Mouse (Mus musculus) limb, embryonic 10.5 days (tissue): ENCODE data around the gene Srgap2. TPM values are rescaled to one million over a fixed set of nuclear protein-coding genes. Genes with fewer than 3 reads are reported as not detected.

Experiments
- DNase-seq: peaks from one replicate; pipeline ENCODE4 v3.0.0-alpha.2; 2017; ENCODE audit warnings: low spot score
- H3K27ac ChIP-seq: fragments of 300-500 bp; sonication (generic); 2 replicates; pipeline ENCODE4 v1.5.1; 2016; ENCODE audit warnings: mild to moderate bottlenecking
- H3K27me3 ChIP-seq: fragments of 300-500 bp; sonication (generic); 2 replicates; pipeline ENCODE4 v1.6.1; 2016; ENCODE audit warnings: low read depth, mild to moderate bottlenecking; ENCODE audit not compliant: poor library complexity, severe bottlenecking
- H3K36me3 ChIP-seq: fragments of 300-500 bp; sonication (generic); 2 replicates; pipeline ENCODE4 v1.6.1; 2016; ENCODE audit warnings: mild to moderate bottlenecking, moderate library complexity
- H3K4me1 ChIP-seq: fragments of 300-500 bp; sonication (generic); 2 replicates; pipeline ENCODE4 v1.6.1; 2016
- H3K4me3 ChIP-seq: fragments of 300-500 bp; sonication (generic); 2 replicates; pipeline ENCODE4 v1.5.1; 2016; ENCODE audit warnings: mild to moderate bottlenecking, moderate library complexity
- H3K9me3 ChIP-seq: fragments of 300-500 bp; sonication (generic); replicated peaks from 2 replicates; pipeline ENCODE4 v1.6.1; 2016; ENCODE audit warnings: mild to moderate bottlenecking
- WGBS: fragments of 180-500 bp; shearing (Covaris S2); methylation state at CpG from one replicate; pipeline ENCODE4 v1.1.7; 2016; 5-methylcytosine and 5-hydroxymethylcytosine counted together
- polyA plus RNA-seq: library from polyadenylated mRNA; unstranded; fragments of >200 nt; fragmentation: Nextera tagmentation; extraction: Ambion mirVana; gene quantifications from 2 replicates; pipeline ENCODE4 v1.2.1, GENCODE M21; 2016

The Srgap2 gene
- polyA plus RNA-seq, 1 experiment from 2014 or later = 17.2 TPM

DNA sequence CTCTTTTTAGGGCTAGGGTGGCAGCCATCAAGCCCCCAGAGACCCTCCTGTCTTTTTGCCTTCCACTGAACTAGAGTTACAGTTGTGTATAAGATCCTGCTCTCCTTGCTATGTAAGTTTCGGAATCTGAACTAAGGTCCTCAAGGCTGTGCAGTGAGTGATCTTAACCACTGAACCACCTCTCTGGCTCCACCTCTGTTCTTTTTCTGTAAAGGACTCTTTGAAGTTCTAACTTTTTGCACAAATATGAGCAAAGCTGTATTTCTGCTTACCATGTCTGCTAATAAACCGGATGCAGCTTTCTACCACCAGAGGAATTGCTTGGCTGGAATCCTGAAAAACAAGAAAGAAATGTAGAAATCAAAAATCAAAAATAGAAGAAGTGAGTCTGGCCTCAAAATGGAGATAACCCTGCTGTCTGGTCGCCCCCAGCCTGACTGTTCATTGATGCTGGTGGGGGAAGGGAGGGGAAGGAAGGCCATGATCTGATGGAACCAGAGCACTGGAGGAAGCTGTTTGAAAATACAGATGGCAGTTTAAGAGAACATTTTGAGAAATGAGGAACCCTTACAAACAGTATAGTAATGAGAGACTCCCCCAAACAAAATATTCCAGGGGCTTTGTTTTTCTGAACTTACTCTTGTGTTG lies 202.2 kb downstream of the Srgap2 start:
- H3K4me1 ChIP-seq = no peaks in the 10 kb centered on the region
- 86% methylated on average over 3 of the region's 3 CpGs for WGBS
- DNase-seq = no peak
- no peak overlapping the region for H3K27ac ChIP-seq
- no peaks in the 10 kb centered on the region for H3K9me3 ChIP-seq
- peaks cover 58% of the 10 kb centered on the region for H3K36me3 ChIP-seq
- no peaks in the 10 kb centered on the region for H3K27me3 ChIP-seq
- no peak overlapping the region for H3K4me3 ChIP-seq

- WGBS = 91% methylated on average over 3 of the region's 3 CpGs
- H3K36me3 ChIP-seq = peaks cover 70% of the 10 kb centered on the region
- no peak for DNase-seq
Measured at GRCm38 (mm10) chr1:131319598-131320330, 207.4 kb downstream of the Srgap2 start.

DNA sequence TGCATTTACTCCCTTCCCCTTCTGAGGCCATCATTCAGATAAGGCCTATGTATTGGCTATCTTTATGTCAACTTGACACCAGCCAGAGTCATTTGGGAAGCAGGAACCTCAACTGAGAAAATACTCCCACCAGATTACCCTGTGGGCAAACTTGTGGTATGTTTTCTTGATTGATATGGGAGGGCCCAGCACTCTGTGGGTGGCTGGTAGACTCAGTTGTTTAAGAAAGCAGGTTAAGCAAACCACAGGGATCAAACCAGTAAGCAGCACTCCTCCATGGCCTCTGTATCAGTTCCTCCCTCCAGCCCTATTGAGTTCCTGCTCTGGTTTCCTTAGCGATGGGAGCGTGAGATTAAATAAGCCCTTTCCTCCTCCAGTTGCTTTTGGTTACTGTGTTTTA lies 208.8 kb downstream of the Srgap2 start:
- H3K27me3 ChIP-seq = no peaks in the 10 kb centered on the region
- peaks cover 75% of the 10 kb centered on the region for H3K36me3 ChIP-seq
- H3K27ac ChIP-seq = no peak overlapping the region
- no peaks in the 10 kb centered on the region for H3K9me3 ChIP-seq
- H3K4me3 ChIP-seq = no peak overlapping the region
- whole genome bisulfite sequencing = 92% methylated on average over 2 of the region's 2 CpGs
- H3K4me1 ChIP-seq = no peaks in the 10 kb centered on the region
- DNase-seq = no peak

More at GRCm38 (mm10) chr1:131319598-131320330, 207.4 kb downstream of the Srgap2 start:
- H3K27ac ChIP-seq = no peak overlapping the region
- no peaks in the 10 kb centered on the region for H3K27me3 ChIP-seq
- no peak overlapping the region for H3K4me3 ChIP-seq
- H3K4me1 ChIP-seq = no peaks in the 10 kb centered on the region
- no peaks in the 10 kb centered on the region for H3K9me3 ChIP-seq

DNA sequence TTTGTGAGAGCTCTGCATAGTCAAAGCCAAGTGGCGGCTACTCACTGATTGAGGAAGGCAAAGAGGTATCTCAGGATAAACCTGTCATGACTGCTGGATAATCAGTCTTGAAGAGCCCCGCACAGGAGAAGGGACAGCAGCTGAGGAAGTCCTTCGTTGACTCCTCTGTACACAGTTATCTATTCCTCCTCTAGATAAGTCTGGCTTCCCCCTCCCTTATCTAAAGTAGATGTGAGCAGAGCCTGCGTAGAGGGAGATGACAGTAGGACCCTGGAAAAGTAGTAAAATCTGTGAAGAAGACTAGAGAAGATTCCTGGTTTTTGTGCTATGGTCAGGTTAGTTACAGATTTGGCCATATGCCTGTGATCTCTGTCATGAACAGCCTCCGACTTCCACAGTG lies 209.5 kb downstream of the Srgap2 start:
- no peaks in the 10 kb centered on the region for H3K4me1 ChIP-seq
- H3K9me3 ChIP-seq = no peaks in the 10 kb centered on the region
- 94% methylated on average over 5 of the region's 5 CpGs for WGBS
- no peaks in the 10 kb centered on the region for H3K27me3 ChIP-seq
- H3K36me3 ChIP-seq = peaks cover 82% of the 10 kb centered on the region
- no peak for DNase-seq
- no peak overlapping the region for H3K27ac ChIP-seq
- H3K4me3 ChIP-seq = no peak overlapping the region

- DNase-seq = no peak
- Histone ChIP-seq H3K4me3 (no peak overlapping the region), H3K4me1 (peaks cover 8% of the 10 kb centered on the region; the same call in 1 of the 2 replicates), H3K9me3 (no peaks in the 10 kb centered on the region), H3K27ac (no peak overlapping the region), H3K36me3 (peaks cover 66% of the 10 kb centered on the region), H3K27me3 (no peaks in the 10 kb centered on the region)
- WGBS = 94% methylated on average over 3 of the region's 3 CpGs
Measured at GRCm38 (mm10) chr1:131311284-131311683, 215.9 kb downstream of the Srgap2 start.

DNA sequence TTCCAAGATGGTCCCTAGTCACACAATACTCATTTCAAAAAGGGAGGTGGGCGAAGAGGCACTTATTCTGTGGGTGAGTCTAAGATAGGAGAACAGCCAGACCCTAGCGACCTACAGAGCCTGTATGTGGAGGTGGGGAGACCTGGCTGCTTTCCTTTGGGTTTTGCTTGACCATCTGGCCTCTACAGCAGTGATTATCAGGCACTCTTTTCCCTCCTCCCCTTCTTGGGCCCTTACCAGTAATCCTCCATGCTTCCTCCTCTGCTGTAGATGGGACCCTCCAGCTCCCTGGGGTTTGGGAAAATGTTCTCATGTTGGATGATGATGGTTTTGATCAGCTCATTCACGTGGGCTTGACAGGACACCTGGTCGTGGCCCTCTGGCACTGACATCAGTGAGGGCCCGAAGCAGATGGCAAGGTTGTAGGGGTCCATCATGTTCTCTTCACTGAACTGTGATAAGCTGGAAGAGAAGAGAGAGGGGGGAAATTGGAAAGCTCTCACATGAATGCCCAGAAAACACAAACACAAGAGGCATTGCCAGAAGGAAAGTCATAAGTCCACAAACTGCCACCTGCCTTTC lies 216.8 kb downstream of the Srgap2 start:
- Histone ChIP-seq H3K4me3 (no peak overlapping the region), H3K27ac (no peak overlapping the region), H3K9me3 (no peaks in the 10 kb centered on the region), H3K4me1 (peaks cover 8% of the 10 kb centered on the region; the same call in 1 of the 2 replicates), H3K27me3 (no peaks in the 10 kb centered on the region), H3K36me3 (peaks cover 56% of the 10 kb centered on the region)
- no peak for DNase-seq
- WGBS = 91% methylated on average over 5 of the region's 5 CpGs

- 97% methylated on average over 2 of the region's 2 CpGs for WGBS
Measured at GRCm38 (mm10) chr1:131300750-131301149, 226.4 kb downstream of the Srgap2 start.

GRCm38 (mm10) chr1:131299788-131300187 lies 227.4 kb downstream of the Srgap2 start:
- Histone ChIP-seq H3K4me1 (no peaks in the 10 kb centered on the region), H3K9me3 (no peaks in the 10 kb centered on the region), H3K27me3 (no peaks in the 10 kb centered on the region), H3K27ac (no peak overlapping the region), H3K4me3 (no peak overlapping the region), H3K36me3 (peaks cover 64% of the 10 kb centered on the region)
- no peak for DNase-seq
- WGBS = 87% methylated on average over 6 of the region's 6 CpGs

More at GRCm38 (mm10) chr1:131300750-131301149, 226.4 kb downstream of the Srgap2 start:
- Histone ChIP-seq H3K27ac (no peak overlapping the region), H3K9me3 (no peaks in the 10 kb centered on the region), H3K4me1 (no peaks in the 10 kb centered on the region), H3K27me3 (no peaks in the 10 kb centered on the region), H3K4me3 (no peak overlapping the region), H3K36me3 (peaks cover 55% of the 10 kb centered on the region)
- no peak for DNase-seq

GRCm38 (mm10) chr1:131299240-131299639 lies 227.9 kb downstream of the Srgap2 start:
- Histone ChIP-seq H3K4me1 (no peaks in the 10 kb centered on the region), H3K27me3 (no peaks in the 10 kb centered on the region), H3K4me3 (no peak overlapping the region), H3K27ac (no peak overlapping the region), H3K36me3 (peaks cover 68% of the 10 kb centered on the region), H3K9me3 (no peaks in the 10 kb centered on the region)
- WGBS = 68% methylated on average over 3 of the region's 3 CpGs
- DNase-seq = no peak

GRCm38 (mm10) chr1:131298171-131298570 lies 229.0 kb downstream of the Srgap2 start:
- no peaks in the 10 kb centered on the region for H3K9me3 ChIP-seq
- H3K4me3 ChIP-seq = no peak overlapping the region
- 94% methylated on average over 9 of the region's 9 CpGs for WGBS
- no peaks in the 10 kb centered on the region for H3K4me1 ChIP-seq
- H3K27ac ChIP-seq = no peak overlapping the region
- DNase-seq = no peak
- no peaks in the 10 kb centered on the region for H3K27me3 ChIP-seq
- peaks cover 77% of the 10 kb centered on the region for H3K36me3 ChIP-seq

GRCm38 (mm10) chr1:131296726-131297125 lies 230.4 kb downstream of the Srgap2 start:
- Histone ChIP-seq H3K36me3 (peaks cover 89% of the 10 kb centered on the region), H3K9me3 (no peaks in the 10 kb centered on the region), H3K4me3 (no peak overlapping the region), H3K4me1 (no peaks in the 10 kb centered on the region), H3K27ac (no peak overlapping the region), H3K27me3 (no peaks in the 10 kb centered on the region)
- DNase-seq = no peak
- 93% methylated on average over 7 of the region's 7 CpGs for WGBS

DNA sequence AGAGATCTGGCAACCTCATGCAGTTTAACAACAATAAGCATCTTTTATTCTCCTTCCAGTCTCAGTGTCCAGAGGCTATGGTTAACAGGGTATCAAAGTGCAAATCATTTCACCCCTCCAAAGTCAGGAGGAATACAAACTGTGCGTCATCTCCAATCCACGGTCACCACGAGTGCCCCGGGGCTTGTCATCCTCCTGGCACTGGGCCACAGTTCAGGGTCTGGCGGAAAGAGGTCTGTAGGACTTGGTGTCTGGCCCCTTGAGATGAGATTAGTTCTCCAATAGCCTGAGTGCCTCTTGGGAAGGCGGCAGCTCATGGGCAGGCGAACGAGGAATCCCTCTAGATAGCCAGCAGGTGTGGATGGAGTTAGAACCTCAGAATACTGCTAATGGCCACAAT lies 232.0 kb downstream of the Srgap2 start:
- no peak for DNase-seq
- H3K4me3 ChIP-seq = no peak overlapping the region
- H3K9me3 ChIP-seq = no peaks in the 10 kb centered on the region
- WGBS = 96% methylated on average over 8 of the region's 8 CpGs
- no peaks in the 10 kb centered on the region for H3K27me3 ChIP-seq
- no peaks in the 10 kb centered on the region for H3K4me1 ChIP-seq
- H3K27ac ChIP-seq = no peak overlapping the region
- peaks cover 85% of the 10 kb centered on the region for H3K36me3 ChIP-seq

- Histone ChIP-seq H3K27me3 (no peaks in the 10 kb centered on the region), H3K36me3 (peaks cover 84% of the 10 kb centered on the region), H3K27ac (no peak overlapping the region), H3K4me3 (no peak overlapping the region), H3K4me1 (no peaks in the 10 kb centered on the region), H3K9me3 (no peaks in the 10 kb centered on the region)
- no peak for DNase-seq
- WGBS = 99% methylated on average over 2 of the region's 2 CpGs
Measured at GRCm38 (mm10) chr1:131293922-131294250, 233.3 kb downstream of the Srgap2 start.
